Mouse (Mus musculus) limb, embryonic 12.5 days (tissue): Measurements from ENCODE around the gene Vamp4. TPM values are rescaled to one million over a fixed set of nuclear protein-coding genes. Genes with fewer than 3 reads are reported as not detected.

Experiments used
- ATAC-seq: fragments of 200-750 bp; cut with Nextera tagmentation; 2 replicates; pipeline ENCODE4 v1.8.0; 2017; ENCODE audit warnings: low read depth, moderate TSS enrichment; ENCODE audit not compliant: insufficient number of reproducible peaks, insufficient read depth, low FRiP score, low TSS enrichment
- H3K27ac ChIP-seq: fragments of 300-500 bp; sonication (generic); 2 replicates; pipeline ENCODE4 v1.5.1; 2016; ENCODE audit warnings: mild to moderate bottlenecking, moderate library complexity
- H3K27me3 ChIP-seq: fragments of 300-500 bp; sonication (generic); 2 replicates; pipeline ENCODE4 v1.6.1; 2016; ENCODE audit warnings: mild to moderate bottlenecking, moderate library complexity
- H3K36me3 ChIP-seq: fragments of 300-500 bp; sonication (generic); 2 replicates; pipeline ENCODE4 v1.6.1; 2016; ENCODE audit warnings: mild to moderate bottlenecking, moderate library complexity
- H3K4me1 ChIP-seq: fragments of 300-500 bp; sonication (generic); replicated peaks from 2 replicates; pipeline ENCODE4 v1.6.1; 2016
- H3K4me2 ChIP-seq: fragments of 300-500 bp; sonication (generic); 2 replicates; pipeline ENCODE4 v1.6.1; 2016; ENCODE audit warnings: mild to moderate bottlenecking, moderate library complexity
- H3K4me3 ChIP-seq: fragments of 300-500 bp; sonication (generic); replicated peaks from 2 replicates; pipeline ENCODE4 v1.5.1; 2016; ENCODE audit warnings: mild to moderate bottlenecking
- H3K9ac ChIP-seq: fragments of 300-500 bp; sonication (generic); replicated peaks from 2 replicates; pipeline ENCODE4 v1.6.1; 2016; ENCODE audit warnings: mild to moderate bottlenecking, moderate library complexity
- H3K9me3 ChIP-seq: fragments of 300-500 bp; sonication (generic); 2 replicates; pipeline ENCODE4 v1.6.1; 2016; ENCODE audit warnings: mild to moderate bottlenecking, moderate library complexity
- WGBS: fragments of 180-500 bp; shearing (Covaris S2); methylation state at CpG from one replicate; pipeline ENCODE4 v1.1.7; 2016; 5-methylcytosine and 5-hydroxymethylcytosine counted together
- polyA plus RNA-seq: library from polyadenylated mRNA; unstranded; fragments of >200 nt; fragmentation: Nextera tagmentation; extraction: Ambion mirVana; gene quantifications from 2 replicates; pipeline ENCODE4 v1.2.1, GENCODE M21; 2016

Gene Vamp4
- polyA plus RNA-seq, 1 experiment from 2014 or later, result 77.6 TPM

DNA sequence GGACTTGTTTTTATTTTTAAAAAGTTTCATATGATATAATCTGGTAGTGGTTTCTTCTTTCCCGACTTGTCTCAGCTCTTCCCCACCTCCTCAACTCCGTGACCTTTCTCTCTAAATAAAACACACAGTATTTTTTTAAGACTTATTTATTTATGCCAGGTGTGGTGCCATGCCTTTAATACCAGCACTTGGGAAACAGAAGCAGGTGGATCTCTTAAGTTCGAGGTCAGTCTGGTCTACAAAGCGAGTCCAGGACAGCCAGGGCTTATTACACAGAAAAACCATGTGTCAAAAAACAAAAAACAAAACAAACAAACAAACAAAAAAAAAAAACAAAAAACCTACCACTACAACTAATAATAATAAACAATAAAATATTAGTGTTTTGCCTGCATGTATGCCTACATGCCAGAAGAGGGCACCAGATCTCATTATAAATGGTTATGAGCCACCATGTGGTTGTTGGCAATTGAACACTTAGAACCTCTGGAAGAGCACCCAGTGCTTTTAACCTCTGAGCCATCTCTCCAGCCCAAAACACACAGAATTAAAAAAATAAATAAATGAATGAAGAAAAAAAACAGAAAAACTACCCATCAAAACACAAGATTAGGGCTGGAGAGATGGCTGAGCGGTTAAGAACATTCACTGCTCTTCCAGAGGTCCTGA is 20.6 kb upstream of the Vamp4 start:
- Histone ChIP-seq H3K4me3 (no peak overlapping the region), H3K36me3 (peaks cover 16% of the 10 kb centered on the region), H3K9ac (no peak overlapping the region), H3K9me3 (no peaks in the 10 kb centered on the region), H3K4me1 (peaks cover 10% of the 10 kb centered on the region), H3K27ac (no peak overlapping the region), H3K4me2 (no peak overlapping the region), H3K27me3 (no peaks in the 10 kb centered on the region)
- 81% methylated on average over 5 of the region's 5 CpGs for WGBS
- ATAC-seq, result no peak

DNA sequence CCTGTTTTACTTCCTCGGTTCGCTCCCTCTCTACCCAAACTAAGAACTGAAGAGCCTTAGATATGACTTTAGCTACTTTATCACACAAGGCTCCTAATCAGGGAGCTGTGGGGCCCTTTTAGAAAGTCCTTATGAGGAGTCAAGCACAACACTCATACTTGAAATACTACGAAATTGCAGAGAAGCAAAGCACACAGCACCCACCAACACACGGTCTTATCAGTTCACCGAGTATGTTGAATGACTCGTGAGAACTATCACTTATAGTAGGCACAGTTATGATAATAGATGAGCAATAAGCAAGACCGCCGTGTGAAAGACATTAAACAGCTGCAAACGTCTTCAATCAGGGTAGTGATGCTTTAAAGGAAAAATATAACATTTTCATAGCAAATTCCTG is 17.4 kb upstream of the Vamp4 start:
- Histone ChIP-seq H3K27me3 (no peaks in the 10 kb centered on the region), H3K9me3 (no peaks in the 10 kb centered on the region), H3K9ac (no peak overlapping the region), H3K27ac (no peak overlapping the region), H3K4me1 (no peaks in the 10 kb centered on the region), H3K4me2 (no peak overlapping the region), H3K36me3 (no peaks in the 10 kb centered on the region), H3K4me3 (no peak overlapping the region)
- WGBS, result 86% methylated on average over 9 of the region's 9 CpGs
- no peak for ATAC-seq

DNA sequence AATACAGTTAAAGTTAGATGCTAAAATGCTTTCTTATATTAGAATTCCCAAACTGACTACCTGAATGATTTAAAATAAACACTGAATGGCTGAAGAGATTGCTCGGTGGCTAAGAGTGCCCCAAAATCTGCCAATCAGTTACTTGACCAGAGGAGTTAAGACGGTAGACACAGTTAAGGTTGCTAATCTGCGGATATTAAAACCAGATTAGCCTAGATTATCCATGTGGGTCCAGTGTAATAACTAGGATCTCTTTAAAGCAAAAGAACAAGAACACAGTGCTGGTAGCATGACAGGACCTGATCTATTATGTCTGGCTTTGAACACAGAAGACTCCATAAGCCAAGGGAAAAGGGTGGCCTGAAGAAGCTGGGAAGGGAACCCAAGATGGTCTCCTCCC is 16.1 kb upstream of the Vamp4 start:
- no peaks in the 10 kb centered on the region for H3K9me3 ChIP-seq
- H3K27me3 ChIP-seq, result no peaks in the 10 kb centered on the region
- no peak overlapping the region for H3K9ac ChIP-seq
- no peak overlapping the region for H3K4me3 ChIP-seq
- WGBS, result 81% methylated on average over 3 of the region's 3 CpGs
- H3K36me3 ChIP-seq, result no peaks in the 10 kb centered on the region
- ATAC-seq, result no peak
- no peak overlapping the region for H3K4me2 ChIP-seq
- no peak overlapping the region for H3K27ac ChIP-seq
- H3K4me1 ChIP-seq, result no peaks in the 10 kb centered on the region

DNA sequence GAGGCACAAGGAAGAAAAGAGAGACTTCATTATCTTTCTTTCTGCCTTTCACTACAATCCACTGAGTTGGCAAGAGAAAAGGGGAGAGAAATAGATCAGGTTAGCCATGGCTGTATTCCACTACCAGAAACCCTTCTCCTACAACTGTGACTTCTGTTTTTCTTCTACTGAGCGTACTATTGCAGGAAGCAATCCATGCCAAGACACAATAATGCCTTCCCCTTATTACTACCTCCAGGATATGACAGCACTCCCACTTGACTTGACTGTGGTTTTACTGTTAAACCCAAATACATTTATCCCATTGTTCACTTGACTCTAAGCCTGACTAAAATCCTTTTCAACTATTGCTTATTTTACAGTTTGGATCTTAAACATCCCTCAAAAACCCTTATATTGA is 7.1 kb upstream of the Vamp4 start:
- WGBS, result 89% methylated on average over 1 of the region's 1 CpGs
- no peak overlapping the region for H3K9ac ChIP-seq
- ATAC-seq, result no peak

DNA sequence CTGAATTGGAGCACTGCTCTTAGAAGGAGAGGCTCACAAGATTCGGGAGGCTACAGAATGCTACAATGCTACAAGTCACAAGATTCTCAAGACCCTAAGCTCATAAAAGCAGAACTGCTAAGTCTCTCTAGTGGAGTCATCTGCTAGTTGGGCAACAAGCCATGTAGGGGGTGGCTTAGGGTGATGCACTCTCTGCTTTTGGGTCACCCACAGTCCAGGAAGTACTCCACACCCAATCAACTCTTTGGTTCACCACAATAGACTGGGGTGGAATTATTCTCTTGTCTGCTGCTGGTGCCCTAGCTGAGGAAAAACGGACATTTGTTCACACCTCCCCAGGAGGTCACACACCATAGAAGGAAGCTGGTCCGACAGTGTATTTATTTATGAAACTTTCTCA is 5.3 kb upstream of the Vamp4 start:
- no peaks in the 10 kb centered on the region for H3K36me3 ChIP-seq
- peaks cover 14% of the 10 kb centered on the region for H3K4me1 ChIP-seq
- H3K27me3 ChIP-seq, result no peaks in the 10 kb centered on the region
- H3K9ac ChIP-seq, result no peak overlapping the region
- no peak for ATAC-seq
- H3K4me3 ChIP-seq, result no peak overlapping the region
- 48% methylated on average over 3 of the region's 3 CpGs for WGBS
- H3K4me2 ChIP-seq, result no peak overlapping the region
- H3K9me3 ChIP-seq, result no peaks in the 10 kb centered on the region
- H3K27ac ChIP-seq, result no peak overlapping the region

More for the DNA sequence above, 7.1 kb upstream of the Vamp4 start:
- Histone ChIP-seq H3K27me3 (no peaks in the 10 kb centered on the region), H3K4me2 (no peak overlapping the region), H3K4me3 (no peak overlapping the region), H3K9me3 (no peaks in the 10 kb centered on the region), H3K4me1 (peaks cover 9% of the 10 kb centered on the region), H3K27ac (no peak overlapping the region), H3K36me3 (no peaks in the 10 kb centered on the region)

DNA sequence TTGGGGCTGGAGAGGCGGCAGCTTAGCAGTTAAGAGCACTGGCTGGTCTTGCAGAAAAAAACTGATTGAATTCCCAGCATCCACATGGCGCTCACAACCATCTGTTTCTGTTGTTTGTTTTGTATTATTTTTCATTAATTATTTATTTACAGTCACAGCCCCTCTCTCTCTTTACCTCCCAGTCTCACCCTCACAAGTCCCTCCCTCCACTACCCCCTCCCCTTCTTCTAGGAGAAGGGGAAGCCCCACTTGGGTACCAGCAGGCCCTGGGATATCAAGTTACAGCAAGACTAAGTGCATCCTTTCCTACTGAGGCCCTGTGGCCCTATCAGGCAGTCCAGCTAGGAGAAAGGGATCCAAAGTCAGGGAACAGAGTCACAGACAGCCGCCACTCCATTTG is 3.0 kb upstream of the Vamp4 start:
- H3K4me2 ChIP-seq, result peak overlapping the region; percentile 19; the same call in 1 of the 2 replicates
- H3K9me3 ChIP-seq, result no peaks in the 10 kb centered on the region
- H3K27me3 ChIP-seq, result no peaks in the 10 kb centered on the region
- peaks cover 20% of the 10 kb centered on the region for H3K4me1 ChIP-seq
- H3K9ac ChIP-seq, result no peak overlapping the region
- no peak overlapping the region for H3K27ac ChIP-seq
- 26% methylated on average over 3 of the region's 3 CpGs for WGBS
- ATAC-seq, result no peak
- H3K4me3 ChIP-seq, result no peak overlapping the region
- no peaks in the 10 kb centered on the region for H3K36me3 ChIP-seq

DNA sequence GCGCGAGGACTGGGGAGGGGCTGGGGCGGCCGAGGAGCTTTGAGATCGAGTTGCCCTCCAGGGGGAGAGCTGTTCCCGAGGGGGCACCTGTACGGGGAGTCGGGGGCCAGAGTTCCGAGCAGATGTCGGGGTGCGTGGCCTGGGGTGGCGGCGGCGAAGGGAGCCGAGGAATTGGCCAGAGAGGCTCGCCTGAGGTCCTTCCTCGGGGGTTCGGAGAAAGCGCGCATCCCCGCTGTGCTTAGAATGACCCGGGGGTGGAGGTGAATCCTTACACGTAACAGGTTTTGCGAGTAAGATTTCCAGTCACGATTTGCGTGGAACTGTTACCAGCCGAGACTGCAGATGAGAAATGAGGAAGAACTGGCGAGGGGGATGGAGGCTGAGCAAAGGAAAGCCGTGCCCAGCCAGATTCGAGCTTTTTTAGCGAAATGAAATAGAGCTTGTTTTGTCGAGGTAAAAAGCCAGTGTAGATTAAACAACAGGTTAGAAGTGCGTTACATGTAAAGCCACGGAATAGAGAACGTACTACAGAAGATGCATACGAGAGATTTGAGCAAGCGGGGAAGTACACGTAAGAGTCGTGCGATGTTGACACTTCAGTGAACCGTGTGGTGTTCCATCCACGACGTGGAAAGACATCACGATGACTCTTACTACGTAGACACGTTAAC is 751 bp downstream of the Vamp4 start:
- no peak; the same call in 1 of the 2 replicates for ATAC-seq
- under 1% methylated on average over 46 of the region's 46 CpGs for WGBS
- H3K27ac ChIP-seq, result peak overlapping the region; percentile 93
- H3K9me3 ChIP-seq, result no peaks in the 10 kb centered on the region
- H3K27me3 ChIP-seq, result no peaks in the 10 kb centered on the region
- peak overlapping the region; percentile 72 for H3K4me2 ChIP-seq
- H3K9ac ChIP-seq, result peak overlapping the region; percentile 91
- peaks cover 20% of the 10 kb centered on the region for H3K4me1 ChIP-seq
- peak overlapping the region; percentile 95 for H3K4me3 ChIP-seq
- peaks cover 18% of the 10 kb centered on the region for H3K36me3 ChIP-seq

DNA sequence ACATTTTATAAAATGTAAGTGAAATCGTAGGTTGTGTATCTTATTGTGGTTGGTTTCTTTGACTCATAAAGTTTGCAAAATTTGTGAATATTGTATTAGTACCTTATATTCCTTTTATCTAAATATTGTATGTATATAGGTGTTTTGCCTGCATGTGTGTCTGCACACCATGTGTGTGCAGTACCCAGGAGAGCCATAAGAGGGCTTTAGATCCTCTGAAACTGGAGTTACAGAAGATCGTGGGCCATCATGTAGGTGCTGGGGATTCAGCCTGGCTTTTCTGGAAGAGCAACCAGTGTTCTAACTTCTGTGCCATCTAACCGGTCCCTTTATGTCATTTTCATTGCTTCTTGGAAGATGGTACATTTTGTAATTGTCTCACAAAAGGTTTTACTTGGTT is 4.8 kb downstream of the Vamp4 start:
- no peak for ATAC-seq
- H3K4me1 ChIP-seq, result peaks cover 6% of the 10 kb centered on the region
- no peaks in the 10 kb centered on the region for H3K9me3 ChIP-seq
- no peak overlapping the region for H3K9ac ChIP-seq
- H3K27me3 ChIP-seq, result no peaks in the 10 kb centered on the region
- no peak overlapping the region for H3K4me3 ChIP-seq
- no peak overlapping the region for H3K27ac ChIP-seq
- H3K36me3 ChIP-seq, result peaks cover 50% of the 10 kb centered on the region
- WGBS, result 94% methylated on average over 3 of the region's 3 CpGs
- H3K4me2 ChIP-seq, result no peak overlapping the region

DNA sequence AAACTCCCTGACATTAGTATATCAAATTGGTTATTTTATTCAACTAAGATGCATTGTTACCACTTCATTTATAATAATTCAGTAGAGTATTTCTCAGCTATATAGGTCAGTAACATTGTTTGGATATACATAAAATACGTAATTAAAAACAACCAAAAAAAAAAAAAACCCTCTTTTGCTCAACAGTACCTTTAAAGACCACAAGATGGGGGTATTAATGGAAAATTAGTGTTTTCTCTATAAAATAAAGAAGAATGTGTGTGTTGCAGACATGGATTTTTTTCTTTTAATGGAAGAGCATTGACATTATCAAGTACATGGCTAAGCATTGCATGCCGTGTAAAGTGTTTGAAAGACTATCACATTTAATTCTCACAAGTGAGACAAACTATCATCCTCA is 12.6 kb downstream of the Vamp4 start:
- 79% methylated on average over 2 of the region's 2 CpGs for WGBS
- Histone ChIP-seq H3K4me2 (no peak overlapping the region), H3K9ac (no peak overlapping the region), H3K4me1 (no peaks in the 10 kb centered on the region), H3K27me3 (no peaks in the 10 kb centered on the region), H3K4me3 (no peak overlapping the region), H3K9me3 (no peaks in the 10 kb centered on the region), H3K36me3 (peaks cover 32% of the 10 kb centered on the region), H3K27ac (no peak overlapping the region)
- no peak for ATAC-seq

DNA sequence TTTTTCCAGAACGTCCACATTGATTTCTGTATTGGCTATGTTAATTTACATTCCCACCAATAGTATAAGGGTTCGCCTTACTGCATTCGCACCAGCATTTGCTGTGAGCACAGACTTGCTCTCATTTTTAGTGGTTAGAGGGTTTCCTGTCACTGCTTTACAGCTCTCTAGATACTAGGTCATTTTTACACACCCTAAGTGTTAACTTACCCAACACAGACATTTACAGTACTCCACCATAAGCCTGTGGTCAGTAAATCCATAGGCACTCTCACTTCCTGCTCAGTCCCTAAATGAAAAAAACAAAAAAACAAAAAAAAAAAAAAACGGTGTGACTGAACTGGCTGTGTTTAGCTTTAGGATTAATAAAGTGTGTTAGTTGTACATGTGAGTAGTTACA is 16.0 kb downstream of the Vamp4 start:
- no peak overlapping the region for H3K4me3 ChIP-seq
- H3K4me1 ChIP-seq, result peaks cover 3% of the 10 kb centered on the region; the same call in 1 of the 2 replicates
- H3K9me3 ChIP-seq, result no peaks in the 10 kb centered on the region
- 86% methylated on average over 4 of the region's 4 CpGs for WGBS
- ATAC-seq, result no peak
- peaks cover 22% of the 10 kb centered on the region for H3K36me3 ChIP-seq
- H3K9ac ChIP-seq, result no peak overlapping the region
- no peaks in the 10 kb centered on the region for H3K27me3 ChIP-seq
- no peak overlapping the region for H3K27ac ChIP-seq
- H3K4me2 ChIP-seq, result no peak overlapping the region

DNA sequence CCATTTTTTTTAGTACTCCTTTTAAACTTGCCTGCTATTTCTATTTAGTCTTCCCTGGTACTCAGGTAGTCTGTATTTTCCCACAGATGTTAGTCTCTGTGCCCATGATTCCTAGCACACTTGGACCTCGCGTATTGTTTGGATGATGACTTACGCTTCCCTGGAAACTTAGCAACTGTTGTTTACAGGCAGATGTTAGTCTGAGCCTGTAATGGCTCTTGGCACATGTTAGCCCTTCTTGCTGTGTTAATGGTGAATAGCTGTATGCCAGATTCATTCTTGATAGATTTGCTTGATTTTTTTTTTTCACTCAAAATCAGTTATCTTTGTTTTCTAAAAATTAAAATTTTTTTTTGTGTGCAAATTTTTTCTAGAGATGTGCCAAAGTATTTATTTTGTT is 18.3 kb downstream of the Vamp4 start:
- Histone ChIP-seq H3K9me3 (no peaks in the 10 kb centered on the region), H3K36me3 (peaks cover 27% of the 10 kb centered on the region; the same call in 1 of the 2 replicates), H3K27me3 (no peaks in the 10 kb centered on the region), H3K4me1 (peaks cover 3% of the 10 kb centered on the region; the same call in 1 of the 2 replicates), H3K9ac (no peak overlapping the region), H3K4me3 (no peak overlapping the region), H3K27ac (no peak overlapping the region), H3K4me2 (no peak overlapping the region)
- ATAC-seq, result no peak
- WGBS, result 80% methylated on average over 3 of the region's 3 CpGs
